ENCODE assay signal across 8 mouse cellular contexts in genomic region chr3:100031291-100031690, GRCm38 (mm10).
DNase-seq lines count a peak whose midpoint lies in the region; ATAC-seq and TF ChIP-seq lines count a peak whose summit lies in the region.
"Had no signal": no experiment of that assay in that cellular context is flagged by ENCODE, and none has a peak within 500 bp of the region (broad histone marks: within the 10 kb centered on the region; RNA-seq: fewer than 3 reads in every experiment).

No protein-coding gene starts in this region.

- in situ Hi-C loops in Patski (cut with MboI; ENCODE audit: low pct_unique_long_range_greater_than_20kb), result loop anchor here (5.0 kb wide), 1 partner anchor 799 kb away; no protein-coding TSS in a partner anchor

- TF ChIP-seq EP300 in heart, postnatal 0 days (IDR thresholded peaks at IDR 0.05; ENCODE audit: low read depth), result no peak

- no peaks in the 10 kb centered on the region for H3K36me3 ChIP-seq in heart, postnatal 0 days (replicated peaks; ENCODE audit: control insufficient read depth, insufficient read depth, low read length)
- no peaks in the 10 kb centered on the region for H3K36me3 ChIP-seq in heart, embryonic 11.5 days (ENCODE audit: control insufficient read depth, insufficient read depth, low read length)

- ATAC-seq in heart, postnatal 0 days (ENCODE audit: insufficient read depth, low read depth), result no peak
- ATAC-seq in heart, embryonic 11.5 days (replicated peaks; ENCODE audit: insufficient number of reproducible peaks, low FRiP score, low TSS enrichment), result no peak
- peak; percentile 77 for ATAC-seq in Patski

- POLR2A ChIA-PET in Patski (lab: Charles Lee), result no interaction called here

- CTCF ChIA-PET in Patski (lab: Charles Lee), result interaction anchor here (0.8 to 2.2 kb wide), 9 partner anchors 9 to 796 kb away, joined by 3 to 11 read pairs (median 3); no protein-coding TSS in a partner anchor

- H3K9me3 ChIP-seq in heart, postnatal 0 days (replicated peaks; ENCODE audit: control insufficient read depth, low read length), result no peaks in the 10 kb centered on the region
- no peaks in the 10 kb centered on the region for H3K9me3 ChIP-seq in heart, embryonic 11.5 days (replicated peaks; ENCODE audit: control insufficient read depth, low read length)

- no peak overlapping the region for H3K4me3 ChIP-seq in heart, postnatal 0 days (ENCODE audit: low read depth, low read length)
- no peak overlapping the region for H3K4me3 ChIP-seq in heart, embryonic 11.5 days (ENCODE audit: low read depth, low read length)

- peak; percentile 40 for TF ChIP-seq CTCF in heart, postnatal 0 days (IDR thresholded peaks at IDR 0.05; ENCODE audit: low read depth)
- peak; percentile 87 for TF ChIP-seq CTCF in Patski (IDR thresholded peaks at IDR 0.05)

- 26% methylated on average over 4 of the region's 4 CpGs for WGBS in heart, postnatal 0 days
- 44% methylated on average over 4 of the region's 4 CpGs for WGBS in heart, embryonic 11.5 days (ENCODE audit: insufficient replicate concordance)

- H3K9ac ChIP-seq in heart, postnatal 0 days (replicated peaks; ENCODE audit: low read depth, low read length), result no peak overlapping the region
- no peak overlapping the region for H3K9ac ChIP-seq in heart, embryonic 11.5 days (ENCODE audit: low read depth, low read length)

- no peak overlapping the region for H3K4me2 ChIP-seq in heart, postnatal 0 days (ENCODE audit: low read depth, low read length)
- no peak overlapping the region for H3K4me2 ChIP-seq in heart, embryonic 11.5 days

- DNase-seq in heart, postnatal 0 days (ENCODE audit: low spot score), result no peak
- DNase-seq in 3T3-L1 (ENCODE audit: low read depth, low spot score), result peak; percentile 34
- DNase-seq in Patski (ENCODE audit: low read depth, low spot score), result peak; percentile 30
- peak; percentile 12 for DNase-seq in hindlimb bud, embryonic 11.5 days (ENCODE audit: extremely low spot score, low read depth, low spot score)
- DNase-seq in thymus, adult 18-20 months, result no peak
- no peak for DNase-seq in urinary bladder, adult 2 months (ENCODE audit: low spot score)
- DNase-seq: right cerebral cortex, postnatal 4 days had no signal

- H3K27me3 ChIP-seq in heart, postnatal 0 days (ENCODE audit: control insufficient read depth, insufficient read depth, low read length), result no peaks in the 10 kb centered on the region
- no peaks in the 10 kb centered on the region for H3K27me3 ChIP-seq in heart, embryonic 11.5 days (ENCODE audit: control insufficient read depth, insufficient read depth, low read length)
- no peaks in the 10 kb centered on the region for H3K27me3 ChIP-seq in Patski

- no peak overlapping the region for H3K27ac ChIP-seq in heart, postnatal 0 days (ENCODE audit: low read depth)
- no peak overlapping the region for H3K27ac ChIP-seq in heart, embryonic 11.5 days (ENCODE audit: low read depth, low read length)

- H3K4me1 ChIP-seq in heart, postnatal 0 days (ENCODE audit: control insufficient read depth, insufficient read depth), result no peaks in the 10 kb centered on the region
- H3K4me1 ChIP-seq in heart, embryonic 11.5 days (ENCODE audit: control insufficient read depth, insufficient read depth, low read length), result no peaks in the 10 kb centered on the region

Comparison
In these comparisons a context has a peak if more than half of its experiments do, and no peak if none do; other contexts are left out.
1. DNase-seq: peak in 3T3-L1 (single experiment), Patski (single experiment) and hindlimb bud, embryonic 11.5 days (single experiment); none in heart, postnatal 0 days (single experiment), thymus, adult 18-20 months (0 of 2) and urinary bladder, adult 2 months (single experiment).